Mouse (Mus musculus) spleen, adult 2 months (tissue): Measurements from ENCODE around the gene Aldh16a1.

Experiments used
- CTCF ChIP-seq: fragments of 200-500 bp; IDR thresholded peaks from 2 replicates; pipeline ENCODE4 v1.5.1; 2011; ENCODE audit warnings: mild to moderate bottlenecking, inconsistent platforms; ENCODE audit not compliant: insufficient read depth, insufficient read length, insufficient replicate concordance; ENCODE audit errors: extremely low read depth
- POLR2A ChIP-seq: fragments of 200-500 bp; IDR thresholded peaks from 2 replicates; pipeline ENCODE4 v1.6.1; 2011; ENCODE audit warnings: low read depth, low read length, inconsistent platforms

DNA sequence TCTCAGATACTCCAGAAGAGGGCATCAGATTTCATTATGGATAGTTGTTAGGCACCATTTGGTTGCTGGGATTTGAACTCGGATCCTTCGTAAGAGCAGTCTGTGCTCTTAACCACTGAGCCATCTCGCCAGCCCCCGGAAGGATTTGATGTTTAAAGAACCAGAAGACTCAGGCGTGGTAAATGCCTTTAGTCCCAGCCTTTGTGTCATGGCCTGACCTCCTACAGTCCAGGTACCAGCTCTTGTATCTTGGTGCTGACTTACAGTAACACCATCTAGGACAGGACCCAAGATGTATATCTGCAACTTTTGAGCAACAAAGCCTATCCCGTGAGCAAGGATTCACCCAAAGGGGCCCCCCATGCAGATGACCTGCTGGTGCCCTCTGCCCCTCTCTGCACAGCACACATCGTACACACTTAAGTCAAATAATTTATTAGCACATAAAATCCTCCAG lies 29.2 kb downstream of the Aldh16a1 start:
- TF ChIP-seq POLR2A (no peak), CTCF (no peak)
